Mouse (Mus musculus) layer of hippocampus, adult 8-10 months (tissue): ENCODE measurements at regions not wholly inside any gene's neighbourhood (a gene's known extent, or its start where the extent isn't known, plus 50 kb on each side); places are given as distances from the start of the nearest gene placed in this dataset.

ENCODE experiments used
- DNase-seq, 2 experiments: peaks; one replicate each; pipeline ENCODE4 v3.0.0; 2022; ENCODE audit warnings: low spot score in 2 of 2

- no peak for DNase-seq
Observed at GRCm38 (mm10) chr9:100097028-100097427, 221.1 kb upstream of the Sox14 start.

GRCm38 (mm10) chr9:100095559-100095959 lies 219.6 kb upstream of the Sox14 start:
- no peak for DNase-seq

- no peak for DNase-seq
Observed at GRCm38 (mm10) chr9:100094956-100095558, 219.1 kb upstream of the Sox14 start.

GRCm38 (mm10) chr9:100071141-100071540 lies 195.2 kb upstream of the Sox14 start:
- no peak for DNase-seq

GRCm38 (mm10) chr9:100058541-100058940 lies 182.6 kb upstream of the Sox14 start:
- DNase-seq: no peak

- no peak for DNase-seq
Observed at GRCm38 (mm10) chr9:100046213-100046807, 170.3 kb upstream of the Sox14 start.

GRCm38 (mm10) chr9:100045636-100046035 lies 169.7 kb upstream of the Sox14 start:
- DNase-seq: no peak

GRCm38 (mm10) chr9:100041776-100042175 lies 165.8 kb upstream of the Sox14 start:
- no peak for DNase-seq

GRCm38 (mm10) chr9:100023641-100024040 lies 147.7 kb upstream of the Sox14 start:
- no peak for DNase-seq

- DNase-seq: no peak
Observed at GRCm38 (mm10) chr9:100022035-100022434, 146.1 kb upstream of the Sox14 start.

- DNase-seq: no peak
Observed at GRCm38 (mm10) chr9:99995204-99995603, 119.2 kb upstream of the Sox14 start.

GRCm38 (mm10) chr9:99994285-99995144 lies 118.5 kb upstream of the Sox14 start:
- DNase-seq: peak; percentile 7 to 9

GRCm38 (mm10) chr9:99987376-99987775 lies 111.4 kb upstream of the Sox14 start:
- no peak for DNase-seq

GRCm38 (mm10) chr9:99980734-99981133 lies 104.8 kb upstream of the Sox14 start:
- no peak for DNase-seq

- DNase-seq: no peak
Observed at GRCm38 (mm10) chr9:99961561-99961960, 85.6 kb upstream of the Sox14 start.

- no peak for DNase-seq
Observed at GRCm38 (mm10) chr9:99954720-99955119, 78.8 kb upstream of the Sox14 start.

GRCm38 (mm10) chr9:99954038-99954618 lies 78.2 kb upstream of the Sox14 start:
- no peak for DNase-seq
